Mouse (Mus musculus): ENCODE data around the gene Dnajc21. TPM values are rescaled to one million over a fixed set of nuclear protein-coding genes. Genes with fewer than 3 reads are reported as not detected.

Gene Dnajc21
- polyA plus RNA-seq, 1 experiment from 2014 or later: 6.2 TPM

GRCm38 (mm10) chr15:10447102-10447501 is 23.2 kb downstream of the Dnajc21 start:
- H3K36me3 ChIP-seq (ENCODE audit: control insufficient read depth, insufficient read depth): peaks cover 23% of the 10 kb centered on the region
- no peaks in the 10 kb centered on the region for H3K9me3 ChIP-seq (replicated peaks; ENCODE audit: control insufficient read depth, low read length)
- no peak overlapping the region for H3K27ac ChIP-seq (ENCODE audit: low read length)
- H3K4me3 ChIP-seq (ENCODE audit: low read length): no peak overlapping the region
- H3K27me3 ChIP-seq (ENCODE audit: control insufficient read depth, insufficient read depth, low read length): no peaks in the 10 kb centered on the region
- H3K9ac ChIP-seq (ENCODE audit: low read length): no peak overlapping the region
- no peaks in the 10 kb centered on the region for H3K4me1 ChIP-seq (ENCODE audit: control insufficient read depth, insufficient read depth, low read length)
- no peak overlapping the region for H3K4me2 ChIP-seq (ENCODE audit: low read depth, low read length)
- WGBS: 90% methylated on average over 3 of the region's 3 CpGs
- ATAC-seq (replicated peaks; ENCODE audit: extremely low read depth, insufficient read depth, low FRiP score): no peak

DNA sequence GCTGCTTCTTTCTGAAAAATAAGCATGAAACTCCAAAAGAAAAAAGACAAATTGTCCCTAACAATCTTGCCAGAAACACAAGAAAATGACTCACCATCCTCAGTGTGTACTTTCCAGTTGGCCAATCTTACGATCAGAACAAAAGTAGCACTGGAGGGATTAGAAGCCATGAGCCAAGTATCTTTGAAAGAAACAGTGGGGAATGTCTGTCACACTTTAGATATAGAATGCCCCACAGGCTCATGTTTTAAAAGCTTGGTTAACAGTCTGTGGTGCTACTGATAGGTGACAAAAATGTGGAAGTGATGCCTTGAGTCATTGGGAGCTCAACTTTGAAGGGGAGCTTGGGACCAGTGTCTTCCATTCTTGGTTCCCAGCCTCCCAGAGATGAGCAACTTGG is 28.0 kb downstream of the Dnajc21 start:
- H3K36me3 ChIP-seq (ENCODE audit: control insufficient read depth, insufficient read depth): peaks cover 6% of the 10 kb centered on the region; the same call in 1 of the 2 replicates

GRCm38 (mm10) chr15:10441493-10441892 is 28.8 kb downstream of the Dnajc21 start:
- no peak for ATAC-seq (replicated peaks; ENCODE audit: extremely low read depth, insufficient read depth, low FRiP score)
- Histone ChIP-seq H3K9ac (ENCODE audit: low read length) (no peak overlapping the region), H3K27me3 (ENCODE audit: control insufficient read depth, insufficient read depth, low read length) (no peaks in the 10 kb centered on the region), H3K36me3 (ENCODE audit: control insufficient read depth, insufficient read depth) (peaks cover 6% of the 10 kb centered on the region), H3K4me1 (ENCODE audit: control insufficient read depth, insufficient read depth, low read length) (no peaks in the 10 kb centered on the region), H3K9me3 (replicated peaks; ENCODE audit: control insufficient read depth, low read length) (no peaks in the 10 kb centered on the region; the same call in 1 of the 2 replicates), H3K4me3 (ENCODE audit: low read length) (no peak overlapping the region), H3K4me2 (ENCODE audit: low read depth, low read length) (no peak overlapping the region), H3K27ac (ENCODE audit: low read length) (no peak overlapping the region)
- WGBS: 85% methylated on average over 9 of the region's 9 CpGs

More for the DNA sequence above, 28.0 kb downstream of the Dnajc21 start:
- Histone ChIP-seq H3K9me3 (replicated peaks; ENCODE audit: control insufficient read depth, low read length) (no peaks in the 10 kb centered on the region), H3K4me2 (ENCODE audit: low read depth, low read length) (no peak overlapping the region), H3K4me1 (ENCODE audit: control insufficient read depth, insufficient read depth, low read length) (no peaks in the 10 kb centered on the region), H3K9ac (ENCODE audit: low read length) (no peak overlapping the region), H3K27ac (ENCODE audit: low read length) (no peak overlapping the region), H3K4me3 (ENCODE audit: low read length) (no peak overlapping the region), H3K27me3 (ENCODE audit: control insufficient read depth, insufficient read depth, low read length) (no peaks in the 10 kb centered on the region)
- whole genome bisulfite sequencing: 93% methylated on average over 1 of the region's 1 CpGs
- no peak for ATAC-seq (replicated peaks; ENCODE audit: extremely low read depth, insufficient read depth, low FRiP score)

DNA sequence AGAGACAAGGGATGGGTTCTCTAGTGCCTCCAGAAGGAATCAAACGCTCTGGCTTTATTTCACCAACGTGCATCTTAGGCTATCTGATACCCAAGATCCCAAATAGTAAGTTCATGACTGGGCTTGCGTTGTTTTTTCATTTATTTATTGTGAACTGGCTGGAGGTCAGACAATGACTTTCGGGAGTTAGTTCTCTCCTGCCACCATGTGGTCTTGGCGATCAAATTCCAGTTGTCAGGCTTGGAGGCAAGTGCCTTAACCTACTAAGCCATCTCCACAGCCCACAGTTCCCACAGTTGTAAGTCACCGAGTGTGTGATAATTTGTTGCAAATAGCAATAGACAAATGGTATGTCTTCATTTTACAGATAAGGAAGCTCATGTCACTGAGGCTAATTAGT is 30.4 kb downstream of the Dnajc21 start:
- H3K9ac ChIP-seq (ENCODE audit: low read length): no peak overlapping the region
- peaks cover 6% of the 10 kb centered on the region for H3K36me3 ChIP-seq (ENCODE audit: control insufficient read depth, insufficient read depth)
- no peak for ATAC-seq (replicated peaks; ENCODE audit: extremely low read depth, insufficient read depth, low FRiP score)
- WGBS: 77% methylated on average over 6 of the region's 6 CpGs
- H3K4me1 ChIP-seq (ENCODE audit: control insufficient read depth, insufficient read depth, low read length): no peaks in the 10 kb centered on the region
- H3K4me3 ChIP-seq (ENCODE audit: low read length): no peak overlapping the region
- no peaks in the 10 kb centered on the region; the same call in 1 of the 2 replicates for H3K9me3 ChIP-seq (replicated peaks; ENCODE audit: control insufficient read depth, low read length)
- no peak overlapping the region for H3K27ac ChIP-seq (ENCODE audit: low read length)
- H3K27me3 ChIP-seq (ENCODE audit: control insufficient read depth, insufficient read depth, low read length): no peaks in the 10 kb centered on the region
- H3K4me2 ChIP-seq (ENCODE audit: low read depth, low read length): no peak overlapping the region

- Histone ChIP-seq H3K9ac (ENCODE audit: low read length) (no peak overlapping the region), H3K27me3 (ENCODE audit: control insufficient read depth, insufficient read depth, low read length) (no peaks in the 10 kb centered on the region), H3K27ac (ENCODE audit: low read length) (no peak overlapping the region), H3K4me1 (ENCODE audit: control insufficient read depth, insufficient read depth, low read length) (no peaks in the 10 kb centered on the region), H3K4me3 (ENCODE audit: low read length) (no peak overlapping the region), H3K9me3 (replicated peaks; ENCODE audit: control insufficient read depth, low read length) (no peaks in the 10 kb centered on the region; the same call in 1 of the 2 replicates), H3K4me2 (ENCODE audit: low read depth, low read length) (no peak overlapping the region), H3K36me3 (ENCODE audit: control insufficient read depth, insufficient read depth) (peaks cover 4% of the 10 kb centered on the region)
- 70% methylated on average over 1 of the region's 1 CpGs for WGBS
- no peak for ATAC-seq (replicated peaks; ENCODE audit: extremely low read depth, insufficient read depth, low FRiP score)
These were observed 33.4 kb downstream of the Dnajc21 start for GRCm38 (mm10) chr15:10436893-10437292.

DNA sequence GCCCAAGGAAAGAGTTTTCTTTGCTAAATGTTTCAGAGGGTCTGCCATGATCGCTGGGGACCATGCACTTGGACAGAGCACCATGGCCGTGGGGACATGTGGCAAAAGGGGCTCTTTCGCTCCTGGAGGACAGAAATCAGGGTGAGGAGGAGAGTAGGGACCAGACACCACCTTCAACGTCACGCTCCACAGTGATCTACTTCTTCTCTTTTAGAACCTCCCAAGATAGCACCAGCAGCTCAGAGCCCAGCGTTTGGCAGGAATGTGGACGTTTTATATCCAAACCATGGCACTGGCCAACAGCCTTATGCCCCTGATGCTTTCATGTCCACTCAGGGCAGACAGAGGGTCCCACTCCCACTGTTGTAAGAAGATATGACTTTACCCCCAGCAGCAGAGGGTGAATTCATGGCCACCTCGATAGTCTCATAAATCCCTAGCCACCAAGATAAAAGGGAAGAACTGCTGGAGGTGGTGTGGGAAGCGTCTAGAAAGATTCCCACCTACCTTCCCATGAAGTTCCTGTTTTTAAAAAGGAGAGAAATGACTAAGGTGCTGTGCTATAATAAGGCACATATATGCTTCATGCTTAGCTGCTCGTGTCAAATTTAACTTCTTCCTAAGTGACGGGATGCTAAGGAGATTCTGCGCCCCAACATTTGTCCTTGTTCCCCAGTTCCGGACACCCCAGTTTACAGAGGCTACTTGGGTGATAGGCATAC is 43.6 kb downstream of the Dnajc21 start:
- ATAC-seq (replicated peaks; ENCODE audit: extremely low read depth, insufficient read depth, low FRiP score): no peak
- no peak overlapping the region for H3K4me2 ChIP-seq (ENCODE audit: low read depth, low read length)
- H3K4me3 ChIP-seq (ENCODE audit: low read length): no peak overlapping the region
- H3K36me3 ChIP-seq (ENCODE audit: control insufficient read depth, insufficient read depth): no peaks in the 10 kb centered on the region
- no peaks in the 10 kb centered on the region for H3K9me3 ChIP-seq (replicated peaks; ENCODE audit: control insufficient read depth, low read length)
- no peaks in the 10 kb centered on the region for H3K27me3 ChIP-seq (ENCODE audit: control insufficient read depth, insufficient read depth, low read length)
- H3K4me1 ChIP-seq (ENCODE audit: control insufficient read depth, insufficient read depth, low read length): no peaks in the 10 kb centered on the region
- WGBS: 87% methylated on average over 13 of the region's 13 CpGs
- H3K9ac ChIP-seq (ENCODE audit: low read length): no peak overlapping the region
- H3K27ac ChIP-seq (ENCODE audit: low read length): no peak overlapping the region

GRCm38 (mm10) chr15:10426124-10426523 is 44.2 kb downstream of the Dnajc21 start:
- 81% methylated on average over 6 of the region's 6 CpGs for WGBS
- Histone ChIP-seq H3K4me2 (ENCODE audit: low read depth, low read length) (no peak overlapping the region), H3K4me1 (ENCODE audit: control insufficient read depth, insufficient read depth, low read length) (no peaks in the 10 kb centered on the region), H3K27me3 (ENCODE audit: control insufficient read depth, insufficient read depth, low read length) (no peaks in the 10 kb centered on the region), H3K9me3 (replicated peaks; ENCODE audit: control insufficient read depth, low read length) (no peaks in the 10 kb centered on the region), H3K9ac (ENCODE audit: low read length) (no peak overlapping the region), H3K4me3 (ENCODE audit: low read length) (no peak overlapping the region), H3K27ac (ENCODE audit: low read length) (no peak overlapping the region), H3K36me3 (ENCODE audit: control insufficient read depth, insufficient read depth) (no peaks in the 10 kb centered on the region)
- no peak for ATAC-seq (replicated peaks; ENCODE audit: extremely low read depth, insufficient read depth, low FRiP score)

DNA sequence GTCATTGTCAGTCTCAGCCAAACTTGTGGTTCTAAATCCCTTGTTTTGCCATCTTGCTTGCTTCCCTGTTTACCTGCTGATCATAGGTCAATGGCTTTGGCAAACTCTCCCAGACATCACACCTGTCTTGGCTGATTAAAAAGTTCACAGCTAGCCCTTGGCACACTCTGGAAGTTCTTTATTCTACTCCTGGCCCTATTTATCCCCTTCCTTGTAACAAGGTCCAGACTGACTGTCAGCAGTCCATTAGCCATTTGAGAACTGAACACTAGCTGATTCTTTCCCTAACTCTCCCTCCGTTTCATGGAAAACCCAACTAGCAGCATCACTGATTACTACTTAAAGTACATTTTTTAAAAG is 48.6 kb downstream of the Dnajc21 start:
- Histone ChIP-seq H3K4me3 (ENCODE audit: low read length) (no peak overlapping the region), H3K4me2 (ENCODE audit: low read depth, low read length) (no peak overlapping the region), H3K27ac (ENCODE audit: low read length) (no peak overlapping the region), H3K9ac (ENCODE audit: low read length) (no peak overlapping the region), H3K4me1 (ENCODE audit: control insufficient read depth, insufficient read depth, low read length) (no peaks in the 10 kb centered on the region), H3K27me3 (ENCODE audit: control insufficient read depth, insufficient read depth, low read length) (no peaks in the 10 kb centered on the region), H3K36me3 (ENCODE audit: control insufficient read depth, insufficient read depth) (no peaks in the 10 kb centered on the region), H3K9me3 (replicated peaks; ENCODE audit: control insufficient read depth, low read length) (no peaks in the 10 kb centered on the region)
- 79% methylated on average over 1 of the region's 1 CpGs for WGBS
- no peak for ATAC-seq (replicated peaks; ENCODE audit: extremely low read depth, insufficient read depth, low FRiP score)

GRCm38 (mm10) chr15:10421138-10421784 is 49.1 kb downstream of the Dnajc21 start:
- Histone ChIP-seq H3K9ac (ENCODE audit: low read length) (no peak overlapping the region), H3K27me3 (ENCODE audit: control insufficient read depth, insufficient read depth, low read length) (no peaks in the 10 kb centered on the region), H3K27ac (ENCODE audit: low read length) (no peak overlapping the region), H3K4me3 (ENCODE audit: low read length) (no peak overlapping the region), H3K36me3 (ENCODE audit: control insufficient read depth, insufficient read depth) (no peaks in the 10 kb centered on the region), H3K4me2 (ENCODE audit: low read depth, low read length) (no peak overlapping the region), H3K9me3 (replicated peaks; ENCODE audit: control insufficient read depth, low read length) (no peaks in the 10 kb centered on the region), H3K4me1 (ENCODE audit: control insufficient read depth, insufficient read depth, low read length) (no peaks in the 10 kb centered on the region)
- WGBS: 33% methylated on average over 7 of the region's 7 CpGs
- no peak for ATAC-seq (replicated peaks; ENCODE audit: extremely low read depth, insufficient read depth, low FRiP score)
